Comparison of ENCODE assay signal across 21 mouse cellular contexts in the genomic region with DNA sequence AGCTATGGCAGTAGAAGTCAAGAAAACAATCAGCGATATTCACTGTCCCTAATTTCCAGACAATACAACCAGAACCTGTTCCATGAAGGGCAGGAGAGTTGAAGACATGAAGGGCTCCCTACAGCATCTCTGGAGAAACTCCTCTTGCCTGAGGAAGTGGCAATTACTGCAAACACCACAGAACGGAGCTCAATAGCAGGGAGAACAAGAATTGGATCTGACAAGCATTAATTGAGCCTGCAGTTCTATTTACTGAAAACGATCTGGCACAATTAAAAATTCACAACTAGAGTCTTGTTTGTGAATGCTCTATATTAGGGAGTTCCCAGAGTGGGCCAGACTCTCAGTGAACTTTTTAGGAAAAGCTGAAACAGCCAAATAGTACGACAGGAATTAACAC.
DNase-seq lines count a peak whose midpoint lies in the region; ATAC-seq lines count a peak whose summit lies in the region.
"Had no signal": no experiment of that assay in that cellular context is flagged by ENCODE, and none has a peak within 500 bp of the region (broad histone marks: within the 10 kb centered on the region; RNA-seq: fewer than 3 reads in every experiment).

No protein-coding gene starts in this region.

- no peak for DNase-seq in forebrain, embryonic 10.5 days (ENCODE audit: extremely low spot score, low spot score)
- DNase-seq in brain, adult 2 months (ENCODE audit: low read depth, low spot score), result peak; percentile 22
- peak; percentile 19 for DNase-seq in retina, embryonic 14.5 days (ENCODE audit: low spot score)
- DNase-seq in cerebellum, adult 8-10 months, result no peak
- DNase-seq in gastrocnemius, postnatal 4 days (ENCODE audit: low spot score in 2 of 2), result no peak
- DNase-seq in embryo, embryonic 10 days (ENCODE audit: low spot score), result no peak
- DNase-seq: adrenal gland, adult 8-10 months; adrenal gland, postnatal 14 days; adrenal gland, postnatal 36 days; cerebellum, adult 11-12 months; cerebellum, adult 2 months; cerebellum, adult 9-11 months; cerebellum, postnatal 14 days; cerebellum, postnatal 36 days; forebrain, postnatal 0 days had no signal

- no peak overlapping the region for H3K4me2 ChIP-seq in forebrain, embryonic 16.5 days (ENCODE audit: low read length)
- H3K4me2 ChIP-seq: embryonic facial prominence, embryonic 12.5 days; forebrain, embryonic 13.5 days had no signal

- no peak overlapping the region for H3K4me3 ChIP-seq in forebrain, embryonic 16.5 days (replicated peaks; ENCODE audit: low read length)
- H3K4me3 ChIP-seq in forebrain, embryonic 10.5 days, result no peak overlapping the region
- H3K4me3 ChIP-seq: embryonic facial prominence, embryonic 10.5 days; embryonic facial prominence, embryonic 12.5 days; forebrain, embryonic 13.5 days had no signal

- H3K9me3 ChIP-seq in forebrain, embryonic 16.5 days (ENCODE audit: control insufficient read depth, low read length), result no peaks in the 10 kb centered on the region
- H3K9me3 ChIP-seq in forebrain, embryonic 10.5 days, result no peaks in the 10 kb centered on the region
- H3K9me3 ChIP-seq: embryonic facial prominence, embryonic 10.5 days; embryonic facial prominence, embryonic 12.5 days; forebrain, embryonic 13.5 days had no signal

- H3K36me3 ChIP-seq in forebrain, embryonic 16.5 days (ENCODE audit: control insufficient read depth, insufficient read depth), result no peaks in the 10 kb centered on the region
- no peaks in the 10 kb centered on the region for H3K36me3 ChIP-seq in forebrain, embryonic 10.5 days (replicated peaks)
- H3K36me3 ChIP-seq: embryonic facial prominence, embryonic 10.5 days; embryonic facial prominence, embryonic 12.5 days had no signal

- H3K9ac ChIP-seq in forebrain, embryonic 16.5 days (replicated peaks; ENCODE audit: low read depth, low read length), result no peak overlapping the region
- H3K9ac ChIP-seq: embryonic facial prominence, embryonic 12.5 days; forebrain, embryonic 13.5 days; forebrain, postnatal 0 days had no signal

- peaks cover 5% of the 10 kb centered on the region; the same call in 1 of the 2 replicates for H3K4me1 ChIP-seq in forebrain, embryonic 16.5 days (replicated peaks; ENCODE audit: control insufficient read depth, insufficient read depth, low read length)
- H3K4me1 ChIP-seq in forebrain, embryonic 10.5 days, result no peaks in the 10 kb centered on the region
- H3K4me1 ChIP-seq: embryonic facial prominence, embryonic 10.5 days; embryonic facial prominence, embryonic 12.5 days; forebrain, embryonic 13.5 days had no signal

- 0 out of 2 replicates have a peak, but pooled peaks have one; percentile 33 for ATAC-seq in forebrain, embryonic 16.5 days
- ATAC-seq: activated CD4-positive, CD25-positive, alpha-beta regulatory T cell, adult 4 months; forebrain, embryonic 13.5 days; forebrain, postnatal 0 days; Patski had no signal

- 39% methylated on average over 4 of the region's 4 CpGs for WGBS in forebrain, embryonic 16.5 days
- 74% methylated on average over 4 of the region's 4 CpGs for WGBS in forebrain, embryonic 10.5 days

- no peaks in the 10 kb centered on the region for H3K27me3 ChIP-seq in forebrain, embryonic 16.5 days (replicated peaks; ENCODE audit: control insufficient read depth, insufficient read depth, low read length)
- H3K27me3 ChIP-seq in forebrain, embryonic 10.5 days (ENCODE audit: poor library complexity, severe bottlenecking), result no peaks in the 10 kb centered on the region
- H3K27me3 ChIP-seq: embryonic facial prominence, embryonic 12.5 days; forebrain, embryonic 13.5 days had no signal

- H3K27ac ChIP-seq in forebrain, embryonic 16.5 days (ENCODE audit: low read length), result no peak overlapping the region
- H3K27ac ChIP-seq in forebrain, embryonic 10.5 days, result no peak overlapping the region
- H3K27ac ChIP-seq: embryonic facial prominence, embryonic 10.5 days; embryonic facial prominence, embryonic 12.5 days; forebrain, embryonic 13.5 days had no signal

Comparison
In these comparisons a context has a peak if more than half of its experiments do, and no peak if none do; other contexts are left out.
1. DNase-seq: peak in brain, adult 2 months (single experiment) and retina, embryonic 14.5 days (single experiment); none in forebrain, embryonic 10.5 days (single experiment), cerebellum, adult 8-10 months (single experiment), gastrocnemius, postnatal 4 days (0 of 2) and embryo, embryonic 10 days (single experiment).